Mouse (Mus musculus) midbrain, embryonic 16.5 days (tissue): ENCODE measurements at regions not wholly inside any gene's neighbourhood (a gene's known extent, or its start where the extent isn't known, plus 50 kb on each side); places are given as distances from the start of the nearest gene placed in this dataset.
"Not testable (repeated sequence)": the region's sequence is repeated elsewhere in the genome, so short reads cannot be mapped to it uniquely, and the experiment has no call there.

Source experiments
- ATAC-seq: fragments of 200-750 bp; cut with Nextera tagmentation; 2 replicates; pipeline ENCODE4 v1.8.0; 2017; ENCODE audit warnings: moderate TSS enrichment
- H3K27ac ChIP-seq: fragments of 300-500 bp; sonication (generic); 2 replicates; pipeline ENCODE4 v1.5.1; 2014; ENCODE audit warnings: mild to moderate bottlenecking, low read length, mixed read lengths
- H3K27me3 ChIP-seq: fragments of 300-500 bp; sonication (generic); 2 replicates; pipeline ENCODE4 v1.6.1; 2014; ENCODE audit warnings: low read depth, low read length, mixed read lengths; ENCODE audit not compliant: control insufficient read depth, insufficient read depth
- H3K36me3 ChIP-seq: fragments of 300-500 bp; sonication (generic); 2 replicates; pipeline ENCODE4 v1.6.1; 2014; ENCODE audit warnings: mild to moderate bottlenecking, low read length, moderate library complexity, mixed read lengths; ENCODE audit not compliant: control insufficient read depth, insufficient read depth
- H3K4me1 ChIP-seq: fragments of 300-500 bp; sonication (generic); 2 replicates; pipeline ENCODE4 v1.6.1; 2014; ENCODE audit warnings: mild to moderate bottlenecking, low read length, mixed read lengths; ENCODE audit not compliant: control insufficient read depth, insufficient read depth
- H3K4me2 ChIP-seq: fragments of 300-500 bp; sonication (generic); 2 replicates; pipeline ENCODE4 v1.6.1; 2014; ENCODE audit warnings: mild to moderate bottlenecking, low read length, mixed read lengths
- H3K4me3 ChIP-seq: fragments of 300-500 bp; sonication (generic); 2 replicates; pipeline ENCODE4 v1.5.1; 2014; ENCODE audit warnings: low read depth, mild to moderate bottlenecking, low read length, moderate library complexity, mixed read lengths
- H3K9ac ChIP-seq: fragments of 300-500 bp; sonication (generic); 2 replicates; pipeline ENCODE4 v1.6.1; 2014; ENCODE audit warnings: low read depth, low read length, mixed read lengths
- H3K9me3 ChIP-seq: fragments of 300-500 bp; sonication (generic); replicated peaks from 2 replicates; pipeline ENCODE4 v1.6.1; 2014; ENCODE audit warnings: mild to moderate bottlenecking, low read length, mixed read lengths; ENCODE audit not compliant: control insufficient read depth, poor library complexity, severe bottlenecking
- WGBS: fragments of 180-500 bp; shearing (Covaris S2); extraction: QIAGEN DNeasy Blood & Tissue Kit; methylation state at CpG from one replicate; pipeline ENCODE4 v1.1.7; 2014; 5-methylcytosine and 5-hydroxymethylcytosine counted together

DNA sequence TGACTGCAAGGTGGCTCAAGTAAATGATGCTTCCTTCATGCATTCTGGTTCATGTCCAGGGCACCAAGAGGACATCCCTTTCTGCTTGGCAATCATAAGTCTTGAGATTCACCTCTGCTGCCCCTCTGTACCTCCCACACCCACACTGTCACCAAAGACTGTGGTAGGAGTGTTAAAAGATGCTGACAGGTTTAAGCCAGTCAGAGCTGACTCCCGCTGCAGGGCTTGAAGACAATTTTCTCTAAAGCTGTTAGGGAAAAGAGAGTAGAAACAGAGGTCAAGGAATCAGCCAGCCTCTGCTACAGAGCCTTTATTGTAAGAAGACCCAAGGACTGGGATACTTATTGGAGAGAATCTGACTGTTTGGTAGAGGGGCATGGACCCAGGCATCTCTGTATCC, 254.7 kb downstream of the 1810013L24Rik start:
- H3K4me3 ChIP-seq: no peak overlapping the region
- no peaks in the 10 kb centered on the region for H3K27me3 ChIP-seq
- no peaks in the 10 kb centered on the region for H3K9me3 ChIP-seq
- no peak for ATAC-seq
- 63% methylated on average over 1 of the region's 1 CpGs for WGBS
- H3K36me3 ChIP-seq: no peaks in the 10 kb centered on the region
- H3K9ac ChIP-seq: no peak overlapping the region
- no peak overlapping the region for H3K4me2 ChIP-seq
- no peak overlapping the region for H3K27ac ChIP-seq
- H3K4me1 ChIP-seq: no peaks in the 10 kb centered on the region

GRCm38 (mm10) chr16:9085133-9085532, 255.2 kb downstream of the 1810013L24Rik start:
- H3K4me1 ChIP-seq: no peaks in the 10 kb centered on the region
- WGBS: 48% methylated on average over 1 of the region's 1 CpGs

DNA sequence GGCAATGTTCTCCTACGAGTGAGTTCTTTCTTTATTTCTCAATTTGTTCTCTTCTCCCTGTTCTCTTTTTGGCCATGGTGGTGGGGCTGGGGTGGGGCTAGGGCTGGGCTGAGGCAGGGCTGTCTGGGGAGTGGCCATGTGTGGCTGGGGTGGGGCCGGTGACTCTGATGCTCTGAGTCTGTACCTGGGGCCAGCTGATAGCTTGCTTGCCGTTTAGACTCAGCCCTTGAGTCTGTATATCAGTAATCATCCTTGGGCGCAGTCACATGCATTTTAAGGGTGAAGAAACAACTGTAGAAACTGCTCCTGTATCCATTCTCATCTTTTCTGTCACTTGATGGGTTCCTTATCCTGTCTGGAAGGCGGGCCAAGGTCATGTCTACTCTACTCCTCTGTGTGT, 256.1 kb downstream of the 1810013L24Rik start:
- 86% methylated on average over 5 of the region's 5 CpGs for WGBS
- Histone ChIP-seq H3K4me1 (no peaks in the 10 kb centered on the region), H3K27ac (no peak overlapping the region), H3K4me2 (no peak overlapping the region), H3K4me3 (no peak overlapping the region), H3K36me3 (no peaks in the 10 kb centered on the region), H3K9me3 (no peaks in the 10 kb centered on the region), H3K9ac (no peak overlapping the region), H3K27me3 (no peaks in the 10 kb centered on the region)
- ATAC-seq: no peak

More at GRCm38 (mm10) chr16:9085133-9085532, 255.2 kb downstream of the 1810013L24Rik start:
- Histone ChIP-seq H3K27ac (no peak overlapping the region), H3K9me3 (no peaks in the 10 kb centered on the region), H3K4me3 (no peak overlapping the region), H3K9ac (no peak overlapping the region), H3K4me2 (no peak overlapping the region), H3K36me3 (no peaks in the 10 kb centered on the region), H3K27me3 (no peaks in the 10 kb centered on the region)
- ATAC-seq: no peak

DNA sequence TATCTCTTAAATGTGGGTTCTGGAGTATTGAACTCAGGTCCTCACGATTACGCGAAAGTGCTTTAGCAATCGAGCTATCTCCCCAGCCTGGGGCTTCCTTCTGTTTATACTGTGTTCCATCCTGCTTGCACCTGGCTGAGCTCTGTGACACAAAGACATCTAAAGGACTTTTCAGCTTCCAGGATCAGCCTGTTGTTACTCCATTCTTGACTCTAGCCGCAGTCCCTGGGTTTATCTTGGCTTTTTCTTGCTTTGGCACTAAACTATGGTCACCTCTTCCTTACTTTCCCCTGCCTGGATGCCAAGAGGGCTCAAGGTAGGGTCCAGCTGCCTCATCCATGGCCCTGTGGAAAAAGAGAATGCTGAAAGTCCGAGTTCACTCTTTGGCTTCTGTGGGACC, 261.9 kb downstream of the 1810013L24Rik start:
- H3K36me3 ChIP-seq: no peaks in the 10 kb centered on the region
- H3K4me3 ChIP-seq: no peak overlapping the region
- H3K27me3 ChIP-seq: no peaks in the 10 kb centered on the region
- no peak overlapping the region for H3K9ac ChIP-seq
- ATAC-seq: no peak
- no peaks in the 10 kb centered on the region for H3K9me3 ChIP-seq
- WGBS: 75% methylated on average over 6 of the region's 6 CpGs
- H3K4me2 ChIP-seq: no peak overlapping the region
- H3K4me1 ChIP-seq: no peaks in the 10 kb centered on the region; the same call in 1 of the 2 replicates
- H3K27ac ChIP-seq: no peak overlapping the region

- no peaks in the 10 kb centered on the region for H3K9me3 ChIP-seq
- WGBS: 9% methylated on average over 11 of the region's 11 CpGs
- no peaks in the 10 kb centered on the region for H3K36me3 ChIP-seq
- no peak overlapping the region for H3K4me2 ChIP-seq
- no peak for ATAC-seq
- H3K27ac ChIP-seq: no peak overlapping the region
- H3K9ac ChIP-seq: no peak overlapping the region
- H3K4me1 ChIP-seq: no peaks in the 10 kb centered on the region; the same call in 1 of the 2 replicates
- H3K27me3 ChIP-seq: no peaks in the 10 kb centered on the region
- no peak overlapping the region for H3K4me3 ChIP-seq
Observed at GRCm38 (mm10) chr16:9092191-9092848, 262.4 kb downstream of the 1810013L24Rik start.

GRCm38 (mm10) chr16:9093593-9093992, 263.7 kb downstream of the 1810013L24Rik start:
- ATAC-seq: no peak
- Histone ChIP-seq H3K27ac (no peak overlapping the region), H3K4me3 (no peak overlapping the region), H3K4me1 (no peaks in the 10 kb centered on the region; the same call in 1 of the 2 replicates), H3K36me3 (no peaks in the 10 kb centered on the region), H3K9me3 (no peaks in the 10 kb centered on the region), H3K9ac (no peak overlapping the region), H3K4me2 (no peak overlapping the region), H3K27me3 (no peaks in the 10 kb centered on the region)
- 48% methylated on average over 2 of the region's 2 CpGs for WGBS

DNA sequence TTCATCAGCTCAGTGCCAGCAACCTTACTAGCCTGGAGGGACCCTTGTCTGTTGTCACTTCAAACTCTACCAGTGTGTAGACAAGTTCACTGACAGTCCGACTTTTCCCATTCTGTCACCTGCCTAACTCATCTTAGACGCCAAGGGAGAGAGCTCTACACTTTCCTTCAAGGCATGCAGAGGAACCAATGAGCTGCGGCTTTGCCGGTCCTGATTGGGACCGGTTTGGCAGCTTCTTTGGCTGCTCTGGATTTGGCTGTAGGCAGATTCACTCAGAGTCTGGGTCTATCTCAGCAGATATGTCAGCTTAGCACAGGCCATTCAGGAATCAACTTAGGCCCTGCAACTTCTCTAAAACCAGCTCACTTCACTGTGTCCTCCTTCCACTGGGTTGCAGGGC, 264.3 kb downstream of the 1810013L24Rik start:
- no peaks in the 10 kb centered on the region for H3K27me3 ChIP-seq
- H3K27ac ChIP-seq: no peak overlapping the region
- no peak overlapping the region for H3K4me2 ChIP-seq
- WGBS: 73% methylated on average over 5 of the region's 5 CpGs
- no peaks in the 10 kb centered on the region; the same call in 1 of the 2 replicates for H3K4me1 ChIP-seq
- ATAC-seq: no peak
- no peaks in the 10 kb centered on the region for H3K36me3 ChIP-seq
- no peak overlapping the region for H3K4me3 ChIP-seq
- H3K9ac ChIP-seq: no peak overlapping the region
- no peaks in the 10 kb centered on the region for H3K9me3 ChIP-seq

DNA sequence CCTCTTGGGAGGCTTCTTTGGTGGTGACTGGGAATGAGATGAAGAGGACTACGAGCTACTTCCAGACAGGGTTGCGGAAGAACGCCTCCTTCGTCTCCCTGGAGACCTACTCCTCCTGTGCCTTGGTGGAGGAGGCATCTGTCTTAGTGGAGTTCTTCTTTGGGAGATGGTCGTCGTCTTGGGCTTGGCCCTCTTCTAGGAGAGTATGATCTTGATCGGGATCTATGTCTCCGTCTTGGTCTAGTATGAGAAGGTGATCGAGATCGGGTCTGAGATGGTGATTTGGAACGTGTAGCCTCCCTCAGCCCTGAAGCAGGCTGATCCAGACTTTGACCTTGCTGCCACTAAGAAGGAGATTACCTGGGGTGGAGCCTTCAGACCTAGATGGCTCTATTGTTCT, 276.3 kb downstream of the 1810013L24Rik start:
- no peaks in the 10 kb centered on the region for H3K4me1 ChIP-seq
- no peak for ATAC-seq
- no peak overlapping the region for H3K27ac ChIP-seq
- H3K9ac ChIP-seq: no peak overlapping the region
- no peak overlapping the region for H3K4me3 ChIP-seq
- WGBS: 96% methylated on average over 11 of the region's 11 CpGs
- H3K9me3 ChIP-seq: peaks cover 7% of the 10 kb centered on the region
- no peak overlapping the region for H3K4me2 ChIP-seq
- no peaks in the 10 kb centered on the region for H3K36me3 ChIP-seq
- no peaks in the 10 kb centered on the region for H3K27me3 ChIP-seq

DNA sequence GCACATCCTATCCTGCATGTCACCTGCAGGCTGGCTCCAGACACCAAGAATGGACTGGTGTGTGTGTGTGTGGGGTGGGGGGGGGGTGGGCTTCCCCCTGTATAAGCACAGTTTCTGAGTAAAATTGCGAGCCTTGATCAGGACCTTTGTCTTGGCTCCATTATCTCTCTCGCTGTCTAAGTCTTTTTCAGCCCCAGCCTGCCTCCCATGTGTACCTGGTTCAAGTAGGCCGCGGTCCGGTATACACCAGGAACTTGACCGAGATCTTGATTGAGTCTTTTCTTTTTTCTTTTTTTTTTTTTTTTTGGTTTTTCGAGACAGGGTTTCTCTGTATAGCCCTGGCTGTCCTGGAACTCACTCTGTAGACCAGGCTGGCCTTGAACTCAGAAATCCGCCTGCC, 276.8 kb downstream of the 1810013L24Rik start:
- H3K36me3 ChIP-seq, H3K4me2 ChIP-seq, H3K4me1 ChIP-seq, H3K27ac ChIP-seq, H3K4me3 ChIP-seq, ATAC-seq, H3K9me3 ChIP-seq, H3K9ac ChIP-seq, H3K27me3 ChIP-seq: not testable (repeated sequence)
- WGBS: 98% methylated on average over 8 of the region's 8 CpGs
